Mouse (Mus musculus) intestine, postnatal 0 days (tissue): ENCODE data around the gene Ascc1. TPM values are rescaled to one million over a fixed set of nuclear protein-coding genes. Genes with fewer than 3 reads are reported as not detected.

Source experiments
- ATAC-seq: fragments of 200-750 bp; cut with Nextera tagmentation; 2 replicates; pipeline ENCODE4 v1.8.0; 2017; ENCODE audit warnings: mild to moderate bottlenecking, moderate TSS enrichment, moderate library complexity
- H3K27ac ChIP-seq: fragments of 300-500 bp; sonication (generic); 2 replicates; pipeline ENCODE4 v1.5.1; 2014; ENCODE audit warnings: mild to moderate bottlenecking, low read depth, low read length, moderate library complexity
- H3K27me3 ChIP-seq: fragments of 300-500 bp; sonication (generic); replicated peaks from 2 replicates; pipeline ENCODE4 v1.6.1; 2014; ENCODE audit warnings: low read length, mixed read lengths; ENCODE audit not compliant: control insufficient read depth, insufficient read depth
- H3K36me3 ChIP-seq: fragments of 300-500 bp; sonication (generic); 2 replicates; pipeline ENCODE4 v1.6.1; 2014; ENCODE audit warnings: mild to moderate bottlenecking, moderate library complexity; ENCODE audit not compliant: control insufficient read depth, insufficient read depth
- H3K4me1 ChIP-seq: fragments of 300-500 bp; sonication (generic); replicated peaks from 2 replicates; pipeline ENCODE4 v1.6.1; 2014; ENCODE audit warnings: antibody characterized with exemption, low read length, mixed read lengths; ENCODE audit not compliant: control insufficient read depth, insufficient read depth
- H3K4me2 ChIP-seq: fragments of 300-500 bp; sonication (generic); replicated peaks from 2 replicates; pipeline ENCODE4 v1.6.1; 2014; ENCODE audit warnings: low read depth, mild to moderate bottlenecking, moderate library complexity
- H3K4me3 ChIP-seq: fragments of 300-500 bp; sonication (generic); 2 replicates; pipeline ENCODE4 v1.5.1; 2014; ENCODE audit warnings: low read depth, low read length
- H3K9ac ChIP-seq: fragments of 300-500 bp; sonication (generic); 2 replicates; pipeline ENCODE4 v1.6.1; 2014; ENCODE audit warnings: mild to moderate bottlenecking, low read depth, low read length
- H3K9me3 ChIP-seq: fragments of 300-500 bp; sonication (generic); 2 replicates; pipeline ENCODE4 v1.6.1; 2016; ENCODE audit warnings: mixed run types; ENCODE audit not compliant: control insufficient read depth
- CTCF ChIP-seq: sonication (generic); IDR thresholded peaks from 2 replicates; pipeline ENCODE4 v1.5.1; 2016; ENCODE audit warnings: low read depth, mild to moderate bottlenecking, control low read depth, antibody characterized with exemption, moderate library complexity
- WGBS: fragments of 180-500 bp; shearing (Covaris S2); extraction: QIAGEN DNeasy Blood & Tissue Kit; methylation state at CpG from one replicate; pipeline ENCODE4 v1.1.7; 2014; 5-methylcytosine and 5-hydroxymethylcytosine counted together
- polyA plus RNA-seq: library from polyadenylated mRNA; unstranded; fragments of >200 nt; fragmentation: Nextera tagmentation; extraction: Ambion mirVana; gene quantifications from 2 replicates; pipeline ENCODE4 v1.2.1, GENCODE M21; 2015

The Ascc1 gene
- polyA plus RNA-seq: 28.7 TPM in 2 replicates

GRCm38 (mm10) chr10:60002673-60003212 lies at the start of gene Ascc1, which contains the start of gene Anapc16:
Gene Ascc1 (plus strand): TSS chr10:60002805.
Gene Anapc16 (minus strand): TSS chr10:60003135.
- peak within 1 kb of the TSS; percentile 75 for H3K9ac ChIP-seq
- H3K9me3 ChIP-seq: no peaks in the 10 kb centered on the region
- peaks cover 14% of the 10 kb centered on the region; the same call in 1 of the 2 replicates for H3K36me3 ChIP-seq
- peak; percentile 97 for ATAC-seq
- peak within 1 kb of the TSS; percentile 75 for H3K4me2 ChIP-seq
- no peaks in the 10 kb centered on the region for H3K27me3 ChIP-seq
- under 1% methylated on average over 51 of the region's 51 CpGs for WGBS
- peaks cover 4% of the 10 kb centered on the region for H3K4me1 ChIP-seq
- H3K27ac ChIP-seq: peak within 1 kb of the TSS; percentile 97
- no peak for TF ChIP-seq CTCF
- peak within 1 kb of the TSS; percentile 73 for H3K4me3 ChIP-seq

GRCm38 (mm10) chr10:59953564-59954039 lies 49.0 kb upstream of the Ascc1 start:
- 0 out of 2 replicates have a peak overlapping the region, but pooled peaks have one; percentile 13 for H3K9ac ChIP-seq
- H3K4me2 ChIP-seq: no peak overlapping the region
- peaks cover 9% of the 10 kb centered on the region; the same call in 1 of the 2 replicates for H3K36me3 ChIP-seq
- ATAC-seq: no peak
- 0 out of 2 replicates have a peak, but pooled peaks cover 1% of the 10 kb centered on the region for H3K4me1 ChIP-seq
- no peaks in the 10 kb centered on the region for H3K9me3 ChIP-seq
- no peak overlapping the region for H3K27ac ChIP-seq
- no peaks in the 10 kb centered on the region for H3K27me3 ChIP-seq
- no peak for TF ChIP-seq CTCF
- H3K4me3 ChIP-seq: no peak overlapping the region
- 35% methylated on average over 7 of the region's 7 CpGs for WGBS

GRCm38 (mm10) chr10:59956681-59957080 lies 45.9 kb upstream of the Ascc1 start:
- Histone ChIP-seq H3K9me3 (no peaks in the 10 kb centered on the region), H3K4me3 (no peak overlapping the region), H3K4me2 (no peak overlapping the region), H3K27me3 (no peaks in the 10 kb centered on the region), H3K4me1 (no peaks in the 10 kb centered on the region), H3K36me3 (no peaks in the 10 kb centered on the region; the same call in 1 of the 2 replicates), H3K27ac (no peak overlapping the region), H3K9ac (no peak overlapping the region)
- 84% methylated on average over 5 of the region's 5 CpGs for WGBS
- no peak for TF ChIP-seq CTCF
- ATAC-seq: no peak

GRCm38 (mm10) chr10:59957171-59958149 lies 45.1 kb upstream of the Ascc1 start:
- no peak overlapping the region for H3K27ac ChIP-seq
- H3K4me1 ChIP-seq: no peaks in the 10 kb centered on the region
- no peaks in the 10 kb centered on the region for H3K9me3 ChIP-seq
- no peaks in the 10 kb centered on the region for H3K27me3 ChIP-seq
- no peak for TF ChIP-seq CTCF
- ATAC-seq: no peak
- H3K36me3 ChIP-seq: no peaks in the 10 kb centered on the region; the same call in 1 of the 2 replicates
- no peak overlapping the region for H3K9ac ChIP-seq
- 33% methylated on average over 25 of the region's 25 CpGs for WGBS
- peak overlapping the region; percentile 27; the same call in 1 of the 2 replicates for H3K4me2 ChIP-seq
- no peak overlapping the region for H3K4me3 ChIP-seq

GRCm38 (mm10) chr10:59958458-59958857 lies 44.1 kb upstream of the Ascc1 start:
- Histone ChIP-seq H3K4me1 (no peaks in the 10 kb centered on the region), H3K4me3 (no peak overlapping the region), H3K4me2 (no peak overlapping the region), H3K27me3 (no peaks in the 10 kb centered on the region), H3K9me3 (no peaks in the 10 kb centered on the region), H3K36me3 (no peaks in the 10 kb centered on the region; the same call in 1 of the 2 replicates), H3K27ac (no peak overlapping the region), H3K9ac (no peak overlapping the region)
- TF ChIP-seq CTCF: no peak
- ATAC-seq: no peak
- 70% methylated on average over 5 of the region's 5 CpGs for WGBS

- TF ChIP-seq CTCF: no peak
- Histone ChIP-seq H3K4me1 (no peaks in the 10 kb centered on the region), H3K27ac (no peak overlapping the region), H3K4me2 (no peak overlapping the region), H3K9me3 (no peaks in the 10 kb centered on the region), H3K9ac (no peak overlapping the region), H3K4me3 (no peak overlapping the region), H3K27me3 (no peaks in the 10 kb centered on the region), H3K36me3 (no peaks in the 10 kb centered on the region; the same call in 1 of the 2 replicates)
- ATAC-seq: no peak
- WGBS: 73% methylated on average over 12 of the region's 12 CpGs
Measured at GRCm38 (mm10) chr10:59959517-59959916, 43.1 kb upstream of the Ascc1 start.
